Mouse (Mus musculus) adrenal gland, adult 18-20 months (tissue): ENCODE results near the gene Tnfsf13b. TPM values are rescaled to one million over a fixed set of nuclear protein-coding genes. Genes with fewer than 3 reads are reported as not detected.
A peak's percentile ranks its signal among the peaks of the same experiment; 100 is the strongest.

ENCODE experiments used
- DNase-seq, 2 experiments: peaks; one replicate each; pipeline ENCODE4 v3.0.0; 2021 to 2022; ENCODE audit warnings: low spot score in 2 of 2
- total RNA-seq, 2 experiments: library from RNA; stranded (reverse); gene quantifications; 1 replicate in 1 of 2; 2 replicates in 1 of 2; pipeline ENCODE4 v1.2.3; 2021

Tnfsf13b gene
- total RNA-seq, 2 experiments from 2014 or later, result 3.4 to 10.3 TPM

DNA sequence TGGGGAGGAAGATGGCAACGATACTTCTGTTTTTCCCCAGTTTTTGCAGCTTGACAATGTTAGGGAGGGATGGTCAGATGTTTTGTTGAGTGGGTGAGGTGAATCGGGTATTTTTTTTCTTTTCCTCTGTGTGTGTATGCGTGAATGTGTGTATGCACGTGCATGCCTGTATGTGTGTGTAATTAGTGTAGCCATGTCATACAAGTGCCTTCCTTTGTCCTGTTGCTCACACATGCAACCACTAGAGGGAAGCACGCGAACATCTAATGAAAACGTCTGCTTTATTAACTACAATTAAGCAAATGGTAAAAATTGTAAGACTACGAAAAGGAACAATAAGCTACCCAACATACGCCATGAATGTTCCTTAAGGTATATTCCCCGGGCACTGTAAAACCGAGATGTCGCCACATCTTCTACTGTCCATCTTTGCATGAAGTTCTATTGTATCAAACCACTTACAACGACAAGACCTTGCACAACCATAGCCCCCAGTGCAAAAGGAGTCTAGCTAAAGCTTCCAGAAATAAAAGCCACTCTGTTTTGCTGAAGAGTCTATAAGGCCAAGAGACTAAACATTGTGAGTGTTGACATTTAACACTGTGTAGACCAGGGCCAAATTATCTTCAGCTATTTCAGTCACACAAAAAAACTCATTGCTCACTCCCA, 37.7 kb downstream of the Tnfsf13b start:
- peak in 1 of 2 experiments; percentile 11 for DNase-seq

DNA sequence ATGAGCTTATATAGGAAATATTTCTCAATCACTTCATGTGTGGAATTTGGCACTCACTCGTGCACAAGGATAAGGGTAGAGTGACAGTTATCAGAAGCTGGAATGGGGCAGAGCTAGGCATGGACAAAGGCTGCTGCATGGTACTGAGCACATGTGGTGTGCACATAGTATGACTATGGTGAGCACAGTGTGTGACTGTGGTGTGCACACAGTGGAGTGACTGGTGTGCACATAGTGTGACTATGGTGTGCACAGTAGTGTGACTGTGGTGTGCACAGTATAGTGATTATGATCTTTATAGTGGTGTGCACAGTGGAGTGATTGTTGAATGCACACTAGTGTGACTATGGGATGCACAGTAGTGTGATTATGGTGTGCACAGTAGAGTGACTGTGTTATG, 39.5 kb downstream of the Tnfsf13b start:
- DNase-seq, result no peak

DNA sequence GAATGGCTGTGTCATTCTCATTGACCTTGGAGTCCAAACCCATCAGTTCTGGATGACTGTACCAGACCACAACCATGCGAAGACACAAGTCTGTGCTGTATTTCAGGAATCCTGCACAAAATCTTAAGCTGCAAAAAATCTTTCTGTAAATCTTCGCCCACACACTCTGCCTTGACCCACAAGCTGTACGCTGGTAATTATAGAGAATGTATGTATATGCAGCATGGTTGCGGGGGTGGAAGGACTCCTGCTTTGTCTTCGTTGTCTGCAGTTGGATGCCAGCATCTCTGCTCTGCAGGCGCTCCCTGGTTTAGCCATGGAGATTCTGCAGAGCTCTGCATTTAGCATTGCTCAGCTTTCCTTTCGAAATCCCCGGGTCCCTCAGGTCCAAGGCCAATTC, 42.9 kb downstream of the Tnfsf13b start:
- no peak for DNase-seq

DNA sequence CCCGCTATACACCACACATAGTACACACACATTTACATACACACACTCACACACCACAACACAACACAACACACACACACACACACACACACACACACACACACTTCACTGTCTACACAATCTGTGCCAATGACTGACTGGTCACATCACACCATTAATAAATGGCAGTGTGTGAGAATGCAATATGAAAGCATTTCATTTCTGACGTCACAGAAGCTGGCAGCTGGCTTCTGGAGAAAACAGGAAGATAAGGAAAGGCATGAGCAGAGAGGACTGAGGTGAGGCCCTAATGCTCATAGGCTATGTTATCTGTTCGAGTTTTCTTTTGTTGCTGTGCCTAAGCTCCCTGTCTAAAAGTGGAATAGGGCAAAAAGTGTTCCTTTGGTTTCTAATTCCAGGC, 45.3 kb downstream of the Tnfsf13b start:
- no peak for DNase-seq

DNA sequence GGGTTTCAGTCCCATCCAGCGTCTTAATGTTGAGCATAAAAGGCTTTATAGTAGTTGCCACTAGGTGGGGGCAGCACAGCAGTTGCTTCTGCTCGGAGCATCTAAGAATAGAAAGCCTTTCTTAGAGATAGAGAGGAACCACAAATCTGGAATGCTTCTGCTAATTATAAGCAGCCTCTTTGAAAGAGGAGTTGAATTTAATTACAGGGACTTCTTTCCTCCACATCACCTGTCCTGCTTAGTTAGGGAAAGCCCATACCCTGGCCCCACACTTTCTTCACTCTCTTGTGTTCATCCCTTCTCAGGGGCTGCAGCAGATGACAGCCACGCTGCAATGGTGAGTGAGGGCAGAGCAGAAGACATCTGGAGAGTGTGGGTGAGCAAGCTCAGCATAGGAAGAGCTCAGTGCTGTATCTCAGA, 47.3 kb downstream of the Tnfsf13b start:
- no peak for DNase-seq

DNA sequence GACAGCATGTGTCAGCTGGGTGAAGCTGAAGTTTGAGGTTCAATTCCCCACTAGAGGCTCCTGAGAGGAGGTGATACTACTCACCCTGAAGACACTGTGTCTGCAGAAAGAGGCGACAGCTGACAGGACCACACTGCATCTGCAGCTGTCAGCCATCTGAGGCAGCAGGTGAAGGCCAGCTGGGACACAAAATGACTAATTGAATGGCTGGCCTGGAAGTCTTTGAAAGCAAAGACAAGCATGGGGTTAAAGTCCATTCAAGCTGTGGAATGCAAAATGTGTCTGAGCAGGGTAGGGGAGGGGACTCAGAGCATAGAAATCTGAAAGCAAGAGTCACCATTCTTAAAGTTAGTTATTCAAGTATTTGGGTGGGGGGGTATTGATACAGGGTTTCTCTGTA, 54.7 kb downstream of the Tnfsf13b start:
- DNase-seq, result no peak

DNA sequence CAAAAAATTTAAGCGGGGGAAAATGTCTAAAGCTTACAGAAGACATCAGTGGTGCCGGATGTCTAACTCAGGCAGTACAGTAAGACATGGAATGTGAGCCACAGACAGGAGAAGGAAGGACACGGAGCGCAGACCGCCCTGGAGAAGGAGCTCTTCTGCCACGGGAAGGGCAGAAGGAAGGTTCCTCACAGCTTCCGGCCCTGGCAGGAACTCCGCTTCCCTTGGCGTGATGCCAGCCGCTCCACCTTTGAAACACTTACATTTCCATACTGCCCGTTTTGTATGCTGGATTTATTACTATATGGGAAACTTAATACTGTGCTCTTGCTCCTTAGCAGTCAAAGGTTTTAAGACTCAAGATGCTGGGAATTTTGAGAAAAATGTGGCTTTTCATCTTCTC, 60.6 kb downstream of the Tnfsf13b start:
- DNase-seq, result no peak

DNA sequence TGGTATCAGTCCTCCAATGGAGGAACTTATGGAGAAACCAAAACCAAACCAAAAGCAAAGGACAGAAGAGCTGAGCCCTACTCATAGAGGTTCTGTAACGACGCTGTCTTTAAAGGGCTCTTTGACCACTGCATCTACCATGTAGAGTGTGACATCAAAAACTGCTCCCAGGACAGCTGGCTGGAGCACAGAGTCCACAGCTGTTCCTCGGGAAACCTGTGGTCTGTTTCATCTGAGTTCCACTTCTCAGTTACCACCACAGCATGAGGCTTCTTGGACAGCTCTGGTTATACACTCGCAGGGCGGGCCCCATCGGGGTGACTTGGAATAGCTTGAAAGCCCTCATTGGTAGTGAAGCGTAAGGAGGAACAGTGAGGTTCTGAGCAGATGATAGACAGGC, 61.5 kb downstream of the Tnfsf13b start:
- no peak for DNase-seq

DNA sequence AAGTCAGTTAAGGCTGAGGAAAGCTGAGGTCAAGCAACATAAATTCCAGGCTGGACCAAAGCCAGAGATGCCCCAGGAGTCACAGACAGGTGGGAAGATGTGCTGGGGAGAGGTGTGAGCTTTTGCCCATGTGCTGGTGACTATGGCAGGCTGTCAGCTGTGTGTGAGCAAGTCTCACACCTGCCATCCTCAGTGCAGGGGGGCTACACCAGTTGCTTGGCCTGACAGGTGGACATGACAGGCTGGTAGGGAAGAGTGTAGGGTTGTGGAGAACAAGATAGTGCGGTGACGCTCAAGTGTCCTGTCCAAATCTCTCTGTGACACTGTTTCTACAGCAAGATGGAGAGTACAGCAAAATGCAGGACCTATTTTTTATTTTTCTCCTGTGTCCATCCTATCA, 66.1 kb downstream of the Tnfsf13b start:
- DNase-seq, result no peak

Other genes with a start within 250 kb of the Tnfsf13b start
- gene Fam155a, start 235.3 kb upstream of the Tnfsf13b start, total RNA-seq, result 1 to 10 TPM; 6.5 to 6.9 TPM
- gene Gm10217, start 142.2 kb upstream of the Tnfsf13b start, total RNA-seq, result not detected
- 1 to 10 TPM; 7.8 to 8.4 TPM for gene Lig4, start 28.8 kb upstream of the Tnfsf13b start, total RNA-seq
- gene Abhd13, start 28.8 kb upstream of the Tnfsf13b start, total RNA-seq, result 10 to 100 TPM; 18.7 to 22.3 TPM
- under 1 TPM in 1 of 2 experiments, not detected in 1; 0.06 TPM for gene Myo16, start 147.4 kb downstream of the Tnfsf13b start, total RNA-seq